Mouse (Mus musculus) testis, adult 2 months (tissue): ENCODE results near the gene Btbd16. TPM values are rescaled to one million over a fixed set of nuclear protein-coding genes. Genes with fewer than 3 reads are reported as not detected.
A peak's percentile ranks its signal among the peaks of the same experiment; 100 is the strongest.

Experiments
- H3K27ac ChIP-seq: fragments of 200-500 bp; 2 replicates; pipeline ENCODE4 v1.5.1; 2012; ENCODE audit warnings: low read depth, low read length; ENCODE audit not compliant: control insufficient read depth, insufficient read depth
- H3K27me3 ChIP-seq: fragments of 200-500 bp; 2 replicates; pipeline ENCODE4 v1.6.1; 2012; ENCODE audit warnings: mild to moderate bottlenecking, low read length, moderate library complexity; ENCODE audit not compliant: control insufficient read depth, insufficient read depth
- H3K36me3 ChIP-seq: fragments of 200-500 bp; 2 replicates; pipeline ENCODE4 v1.6.1; 2012; ENCODE audit warnings: mild to moderate bottlenecking, low read length; ENCODE audit not compliant: control insufficient read depth, insufficient read depth
- H3K4me1 ChIP-seq: fragments of 200-500 bp; 2 replicates; pipeline ENCODE4 v1.6.1; 2012; ENCODE audit warnings: low read length; ENCODE audit not compliant: control insufficient read depth, insufficient read depth
- H3K4me3 ChIP-seq: fragments of 200-500 bp; 2 replicates; pipeline ENCODE4 v1.5.1; 2012; ENCODE audit warnings: low read depth, mild to moderate bottlenecking, low read length, moderate library complexity, mixed read lengths; ENCODE audit not compliant: control insufficient read depth
- CTCF ChIP-seq: fragments of 200-500 bp; IDR thresholded peaks from 2 replicates; pipeline ENCODE4 v1.5.1; 2012; ENCODE audit warnings: low read depth, mild to moderate bottlenecking, inconsistent platforms, low read length, moderate library complexity; ENCODE audit not compliant: control insufficient read depth, insufficient read depth, insufficient replicate concordance
- POLR2A ChIP-seq: fragments of 200-500 bp; IDR thresholded peaks from 2 replicates; pipeline ENCODE4 v1.6.1; 2012; ENCODE audit warnings: low read depth, mild to moderate bottlenecking, inconsistent platforms, low read length, moderate library complexity; ENCODE audit not compliant: control insufficient read depth
- polyA plus RNA-seq: library from polyadenylated mRNA; depleted of rRNA; stranded (reverse); fragments of >200 nt; gene quantifications from 2 replicates; pipeline ENCODE4 v1.2.3, GENCODE M21; 2012

The Btbd16 gene
- polyA plus RNA-seq, 1 experiment: 254 TPM

DNA sequence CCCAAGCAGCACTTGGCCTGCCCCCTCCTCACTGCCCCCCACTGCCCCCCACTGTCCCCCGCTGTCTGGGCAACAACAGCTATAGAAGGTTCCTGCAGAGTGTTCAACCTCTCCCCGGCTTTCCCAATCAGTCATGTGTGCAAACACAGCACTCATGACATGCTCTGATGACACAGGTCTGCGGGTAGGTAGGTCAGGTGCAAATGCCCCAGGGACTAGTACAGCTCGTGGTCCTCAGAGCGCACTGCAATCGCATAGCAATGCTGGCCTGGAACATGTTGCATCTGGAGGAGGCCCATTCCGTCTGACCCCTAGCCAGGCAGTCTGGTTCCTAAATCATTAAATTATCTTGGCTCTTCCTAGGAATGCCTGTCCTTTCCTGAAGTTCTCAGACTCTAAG lies 15.6 kb downstream of the Btbd16 start:
- no peak for TF ChIP-seq POLR2A
- no peak for TF ChIP-seq CTCF
- Histone ChIP-seq H3K27me3 (no peaks in the 10 kb centered on the region), H3K4me1 (no peaks in the 10 kb centered on the region), H3K36me3 (no peaks in the 10 kb centered on the region; the same call in 1 of the 2 replicates), H3K4me3 (no peak overlapping the region), H3K27ac (no peak overlapping the region)

DNA sequence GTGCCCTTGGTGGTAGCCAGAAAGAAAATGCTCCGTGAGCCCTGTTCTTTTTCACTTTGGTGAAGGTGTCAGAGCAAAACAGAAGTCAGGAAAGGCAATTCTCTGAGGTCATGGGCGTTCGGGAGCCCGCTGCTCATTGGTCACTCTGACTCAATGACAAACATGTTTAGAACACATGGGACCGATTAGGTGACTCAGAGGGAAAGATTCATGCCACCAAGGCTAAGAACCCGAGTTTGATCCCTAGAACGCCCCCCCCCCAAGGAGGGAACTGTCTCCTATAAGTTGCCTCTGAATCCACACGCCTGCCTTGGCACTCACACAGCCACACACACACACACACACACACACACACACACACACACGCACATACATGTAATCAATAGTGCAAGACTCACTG lies 19.8 kb downstream of the Btbd16 start:
- H3K27me3 ChIP-seq: no peaks in the 10 kb centered on the region
- no peaks in the 10 kb centered on the region; the same call in 1 of the 2 replicates for H3K36me3 ChIP-seq
- TF ChIP-seq CTCF (no peak), POLR2A (no peak)
- H3K4me1 ChIP-seq: no peaks in the 10 kb centered on the region
- H3K27ac ChIP-seq: no peak overlapping the region
- no peak overlapping the region for H3K4me3 ChIP-seq

DNA sequence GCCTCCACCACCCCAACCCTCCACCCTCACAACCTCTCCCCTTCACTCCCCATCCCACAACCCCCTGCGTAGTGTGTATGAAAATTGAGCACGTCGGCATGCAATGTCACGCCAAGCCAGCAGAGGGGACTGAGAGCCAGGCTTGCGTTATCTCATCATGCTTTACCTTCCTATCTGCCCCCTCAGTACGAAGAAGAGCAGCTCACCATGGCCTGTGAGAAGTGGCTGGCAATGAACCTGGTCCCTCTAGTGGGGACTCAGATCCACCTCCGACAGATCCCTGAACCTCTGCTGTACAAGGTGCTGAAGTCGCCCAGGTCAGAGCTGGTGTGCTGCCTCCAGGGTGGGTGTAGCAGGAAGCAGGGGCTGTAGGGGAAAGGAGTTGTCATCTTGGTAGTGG lies 22.9 kb downstream of the Btbd16 start:
- no peaks in the 10 kb centered on the region for H3K4me1 ChIP-seq
- no peak overlapping the region for H3K27ac ChIP-seq
- H3K36me3 ChIP-seq: no peaks in the 10 kb centered on the region; the same call in 1 of the 2 replicates
- no peak overlapping the region for H3K4me3 ChIP-seq
- TF ChIP-seq POLR2A (no peak), CTCF (peak; percentile 17; the same call in 1 of the 2 replicates)
- no peaks in the 10 kb centered on the region for H3K27me3 ChIP-seq

DNA sequence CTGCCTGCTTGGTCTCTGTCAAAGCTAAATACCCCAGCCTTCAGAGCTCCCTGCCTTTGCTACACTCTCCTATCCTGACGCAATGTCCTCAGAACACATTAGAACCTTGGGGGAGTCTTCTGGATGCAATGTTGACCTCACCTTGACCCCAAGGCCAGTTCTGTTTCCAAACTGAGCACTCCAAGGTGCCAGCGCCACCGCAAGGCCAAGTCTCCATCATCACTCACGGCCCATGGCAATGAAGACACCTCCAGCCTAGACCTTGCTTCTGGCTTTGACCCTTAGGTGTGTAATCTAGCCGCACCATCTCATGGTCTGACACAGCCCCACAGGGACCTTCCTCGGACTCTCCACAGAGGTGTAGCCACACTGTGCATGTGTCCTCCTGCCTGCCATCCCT lies 23.7 kb downstream of the Btbd16 start:
- Histone ChIP-seq H3K4me3 (no peak overlapping the region), H3K27me3 (no peaks in the 10 kb centered on the region)
- TF ChIP-seq POLR2A: no peak
- no peak for TF ChIP-seq CTCF

DNA sequence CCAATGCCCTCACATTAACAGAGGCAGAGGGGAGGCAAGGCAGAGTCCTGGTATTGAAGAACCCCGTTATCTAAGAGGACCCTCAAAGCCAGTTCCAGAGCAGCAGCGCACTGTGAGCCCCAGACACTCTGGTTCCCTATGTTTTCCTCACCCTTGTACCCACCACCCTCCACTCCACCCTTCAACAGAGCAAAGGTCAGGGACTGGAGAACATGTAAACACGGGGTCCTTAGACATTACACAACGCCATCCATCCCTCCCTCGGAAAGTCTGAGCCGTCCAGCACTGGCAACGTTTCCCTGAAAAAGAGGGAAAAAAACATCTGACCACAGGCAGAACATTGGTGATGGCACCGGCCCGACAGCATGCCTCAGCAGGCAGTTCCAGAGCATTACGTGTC lies 25.5 kb downstream of the Btbd16 start:
- no peak overlapping the region for H3K27ac ChIP-seq
- no peaks in the 10 kb centered on the region for H3K27me3 ChIP-seq
- TF ChIP-seq CTCF (no peak), POLR2A (no peak)
- H3K4me1 ChIP-seq: no peaks in the 10 kb centered on the region
- no peaks in the 10 kb centered on the region for H3K36me3 ChIP-seq
- H3K4me3 ChIP-seq: no peak overlapping the region

More for the DNA sequence above, 23.7 kb downstream of the Btbd16 start:
- Histone ChIP-seq H3K27ac (no peak overlapping the region), H3K4me1 (no peaks in the 10 kb centered on the region), H3K36me3 (no peaks in the 10 kb centered on the region; the same call in 1 of the 2 replicates)

DNA sequence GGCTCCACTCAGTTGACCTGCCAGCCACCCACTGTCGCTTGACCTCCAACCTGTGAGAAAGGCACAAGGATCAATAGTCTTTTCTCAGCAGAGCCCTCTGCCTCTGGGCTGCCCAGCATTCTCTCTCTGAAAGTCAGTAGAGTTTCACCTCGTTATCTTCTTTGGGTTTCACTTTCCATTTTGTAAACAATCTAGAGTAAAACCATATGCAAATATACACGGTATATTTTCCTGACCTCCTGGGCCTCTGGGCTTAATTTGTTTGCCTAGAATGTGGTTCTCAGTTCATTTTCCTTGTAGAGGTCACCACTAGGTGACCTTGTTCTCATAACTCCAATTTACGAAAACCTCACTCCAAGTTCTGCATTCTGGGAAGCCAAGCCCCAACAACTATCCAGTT lies 26.8 kb downstream of the Btbd16 start:
- Histone ChIP-seq H3K4me1 (no peaks in the 10 kb centered on the region), H3K36me3 (no peaks in the 10 kb centered on the region), H3K4me3 (no peak overlapping the region), H3K27me3 (no peaks in the 10 kb centered on the region), H3K27ac (no peak overlapping the region)
- TF ChIP-seq CTCF (no peak), POLR2A (no peak)

DNA sequence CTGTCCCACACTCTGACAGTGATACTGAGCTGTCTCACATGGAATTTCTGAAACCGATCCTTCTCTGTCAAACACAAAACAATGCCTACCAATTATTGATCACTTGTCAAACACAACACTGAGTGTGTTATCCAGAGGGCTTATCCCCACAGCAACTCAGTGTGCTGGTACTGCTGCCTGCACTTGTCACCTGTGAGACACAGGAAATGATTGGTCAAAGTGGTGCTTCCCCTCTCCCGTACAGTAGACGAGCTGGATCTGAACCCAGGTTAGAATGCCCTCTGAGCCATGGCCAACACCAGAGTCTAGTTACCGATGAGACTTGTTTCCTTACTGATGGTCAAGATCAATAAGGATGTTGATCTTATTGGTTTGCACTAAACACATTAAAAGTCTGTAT lies 27.9 kb downstream of the Btbd16 start:
- Histone ChIP-seq H3K36me3 (no peaks in the 10 kb centered on the region), H3K4me1 (no peaks in the 10 kb centered on the region), H3K27ac (no peak overlapping the region), H3K4me3 (no peak overlapping the region), H3K27me3 (no peaks in the 10 kb centered on the region)
- TF ChIP-seq POLR2A: no peak
- TF ChIP-seq CTCF: no peak
